Mouse (Mus musculus): ENCODE data around the gene Gm9918.

Gm9918 gene

GRCm38 (mm10) chr15:102273982-102274716, 3.8 kb downstream of the Gm9918 start:
- DNase-seq (ENCODE audit: low read depth, low spot score): no peak

GRCm38 (mm10) chr15:102278726-102279091, 8.3 kb downstream of the Gm9918 start:
- DNase-seq (ENCODE audit: low read depth, low spot score): no peak

GRCm38 (mm10) chr15:102279092-102279782, 8.9 kb downstream of the Gm9918 start, which contains the start of gene Mfsd5:
Mfsd5 (plus strand) TSS chr15:102279454.
- peak; percentile 74 for DNase-seq (ENCODE audit: low read depth, low spot score)

- DNase-seq (ENCODE audit: low read depth, low spot score): no peak
Measured at GRCm38 (mm10) chr15:102279783-102280520, 9.6 kb downstream of the Gm9918 start.

- no peak for DNase-seq (ENCODE audit: low read depth, low spot score)
Measured at GRCm38 (mm10) chr15:102280623-102281022, 10.3 kb downstream of the Gm9918 start.

- DNase-seq (ENCODE audit: low read depth, low spot score): no peak
Measured at GRCm38 (mm10) chr15:102282463-102283292, 12.3 kb downstream of the Gm9918 start.

GRCm38 (mm10) chr15:102283648-102284047, 13.3 kb downstream of the Gm9918 start:
- no peak for DNase-seq (ENCODE audit: low read depth, low spot score)

GRCm38 (mm10) chr15:102287395-102287794, 17.0 kb downstream of the Gm9918 start:
- no peak for DNase-seq (ENCODE audit: low read depth, low spot score)

GRCm38 (mm10) chr15:102295633-102296367, 25.4 kb downstream of the Gm9918 start, which contains the start of gene Espl1:
Espl1 (plus strand) TSS chr15:102296266.
- DNase-seq (ENCODE audit: low read depth, low spot score): peak; percentile 71

- no peak for DNase-seq (ENCODE audit: low read depth, low spot score)
Measured at GRCm38 (mm10) chr15:102296368-102297006, 26.1 kb downstream of the Gm9918 start.

- no peak for DNase-seq (ENCODE audit: low read depth, low spot score)
Measured at GRCm38 (mm10) chr15:102302542-102302941, 32.2 kb downstream of the Gm9918 start.

GRCm38 (mm10) chr15:102308717-102309116, 38.4 kb downstream of the Gm9918 start:
- DNase-seq (ENCODE audit: low read depth, low spot score): no peak

- no peak for DNase-seq (ENCODE audit: low read depth, low spot score)
Measured at GRCm38 (mm10) chr15:102310074-102310845, 39.9 kb downstream of the Gm9918 start.

GRCm38 (mm10) chr15:102311489-102311888, 41.1 kb downstream of the Gm9918 start:
- no peak for DNase-seq (ENCODE audit: low read depth, low spot score)

- DNase-seq (ENCODE audit: low read depth, low spot score): no peak
Measured at GRCm38 (mm10) chr15:102315292-102315691, 44.9 kb downstream of the Gm9918 start.

- no peak for DNase-seq (ENCODE audit: low read depth, low spot score)
Measured at GRCm38 (mm10) chr15:102316263-102316662, 45.9 kb downstream of the Gm9918 start.
